Mouse (Mus musculus): ENCODE measurements at regions not wholly inside any gene's neighbourhood (a gene's known extent, or its start where the extent isn't known, plus 50 kb on each side); places are given as distances from the start of the nearest gene placed in this dataset.

- DNase-seq (ENCODE audit: low read depth, low spot score): no peak
These were observed 93.7 kb upstream of the Gm47985 start for GRCm38 (mm10) chr1:151088535-151089125.

- DNase-seq (ENCODE audit: low read depth, low spot score): no peak
These were observed 90.3 kb upstream of the Gm47985 start for GRCm38 (mm10) chr1:151092035-151092434.

GRCm38 (mm10) chr1:151095344-151096050, 86.8 kb upstream of the Gm47985 start:
- no peak for DNase-seq (ENCODE audit: low read depth, low spot score)

GRCm38 (mm10) chr1:151096079-151096478, 86.3 kb upstream of the Gm47985 start:
- DNase-seq (ENCODE audit: low read depth, low spot score): peak; percentile 81

GRCm38 (mm10) chr1:151097506-151097905, 84.8 kb upstream of the Gm47985 start:
- DNase-seq (ENCODE audit: low read depth, low spot score): peak; percentile 55

GRCm38 (mm10) chr1:151098763-151099162, 83.6 kb upstream of the Gm47985 start:
- no peak for DNase-seq (ENCODE audit: low read depth, low spot score)

- DNase-seq (ENCODE audit: low read depth, low spot score): no peak
These were observed 81.5 kb upstream of the Gm47985 start for GRCm38 (mm10) chr1:151100565-151101483.

GRCm38 (mm10) chr1:151101516-151101915, 80.8 kb upstream of the Gm47985 start:
- DNase-seq (ENCODE audit: low read depth, low spot score): no peak

- no peak for DNase-seq (ENCODE audit: low read depth, low spot score)
These were observed 80.3 kb upstream of the Gm47985 start for GRCm38 (mm10) chr1:151102061-151102460.

GRCm38 (mm10) chr1:151102646-151103391, 79.5 kb upstream of the Gm47985 start:
- DNase-seq (ENCODE audit: low read depth, low spot score): no peak

- no peak for DNase-seq (ENCODE audit: low read depth, low spot score)
These were observed 78.8 kb upstream of the Gm47985 start for GRCm38 (mm10) chr1:151103522-151104037.

- no peak for DNase-seq (ENCODE audit: low read depth, low spot score)
These were observed 78.0 kb upstream of the Gm47985 start for GRCm38 (mm10) chr1:151104346-151104745.

GRCm38 (mm10) chr1:151104806-151105205, 77.5 kb upstream of the Gm47985 start:
- no peak for DNase-seq (ENCODE audit: low read depth, low spot score)

- no peak for DNase-seq (ENCODE audit: low read depth, low spot score)
These were observed 77.1 kb upstream of the Gm47985 start for GRCm38 (mm10) chr1:151105251-151105650.

- DNase-seq (ENCODE audit: low read depth, low spot score): no peak
These were observed 74.9 kb upstream of the Gm47985 start for GRCm38 (mm10) chr1:151107401-151107800.

- DNase-seq (ENCODE audit: low read depth, low spot score): no peak
These were observed 73.0 kb upstream of the Gm47985 start for GRCm38 (mm10) chr1:151109333-151109732.

- no peak for DNase-seq (ENCODE audit: low read depth, low spot score)
These were observed 71.9 kb upstream of the Gm47985 start for GRCm38 (mm10) chr1:151110412-151110811.

- no peak for DNase-seq (ENCODE audit: low read depth, low spot score)
These were observed 70.7 kb upstream of the Gm47985 start for GRCm38 (mm10) chr1:151111683-151112082.

GRCm38 (mm10) chr1:151112390-151112789, 69.9 kb upstream of the Gm47985 start:
- no peak for DNase-seq (ENCODE audit: low read depth, low spot score)

- DNase-seq (ENCODE audit: low read depth, low spot score): no peak
These were observed 69.1 kb upstream of the Gm47985 start for GRCm38 (mm10) chr1:151113199-151113598.

GRCm38 (mm10) chr1:151118530-151118929, 63.8 kb upstream of the Gm47985 start:
- DNase-seq (ENCODE audit: low read depth, low spot score): no peak
